Mouse (Mus musculus): ENCODE data around the gene Arfip2.

DNA sequence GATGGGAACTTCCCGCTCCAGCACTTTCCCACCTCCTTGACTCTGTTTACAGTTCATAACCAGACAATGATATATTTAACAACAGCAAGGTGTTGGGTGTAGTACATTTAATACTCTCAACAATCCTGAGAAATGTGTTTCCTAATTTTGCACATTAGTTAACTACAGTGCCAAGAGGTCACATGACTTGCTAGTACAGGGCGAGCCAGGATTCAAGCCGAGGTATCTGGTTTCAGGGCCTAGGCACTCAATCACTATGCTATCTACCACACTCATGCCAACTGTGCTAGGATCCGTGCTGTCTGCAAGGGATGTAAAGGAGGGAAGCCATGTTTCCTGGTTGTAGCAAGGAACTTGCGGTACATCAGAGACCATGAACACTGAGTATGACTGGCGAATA, 23.7 kb downstream of the Arfip2 start:
- TF ChIP-seq CTCF (IDR thresholded peaks at IDR 0.05; ENCODE audit: low read depth, low read length) (no peak), POLR2AphosphoS5 (IDR thresholded peaks at IDR 0.05; ENCODE audit: insufficient replicate concordance, low read depth, low read length) (no peak), TAL1 (conservative IDR thresholded peaks at IDR 0.05; ENCODE audit: low read depth, low read length) (no peak)

Measured in G1E (cell line).